Mouse (Mus musculus): ENCODE results near the gene Ermard.
"Not testable (repeated sequence)": the region's sequence is repeated elsewhere in the genome, so short reads cannot be mapped to it uniquely, and the experiment has no call there.

The Ermard gene

DNA sequence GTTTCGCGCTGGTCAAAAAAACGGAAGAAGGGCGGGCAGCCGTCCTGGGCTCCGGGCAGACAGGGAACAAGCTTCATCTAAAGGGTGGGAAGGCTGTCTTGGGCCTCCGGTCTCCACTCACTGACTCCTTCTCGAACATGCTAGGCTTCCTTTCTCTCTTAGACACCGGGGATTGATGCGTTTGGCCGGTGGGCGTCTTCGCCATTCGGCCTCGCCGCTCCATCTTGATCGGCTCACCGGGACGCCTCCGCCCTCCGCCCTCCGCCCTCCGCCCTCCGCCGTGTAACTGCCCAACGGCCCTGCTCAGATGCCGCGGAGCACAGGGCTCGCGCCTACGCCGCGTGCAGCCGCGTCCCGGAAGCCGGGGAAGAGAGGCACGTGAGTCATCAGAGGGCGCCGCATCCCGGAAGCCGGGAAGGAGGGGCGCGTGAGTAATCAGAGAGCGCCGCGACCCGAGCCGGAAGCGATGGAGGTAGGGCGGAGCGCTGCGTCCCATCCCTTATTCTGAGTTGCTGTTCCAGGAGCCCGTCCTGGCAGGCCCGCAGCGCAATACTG is at the start of gene Ermard, which contains the start of the genes Tcte3 and Gm3448:
Gene Ermard (plus strand): TSS at position 34 of the 555 bp plus-strand sequence.
Gene Tcte3 (minus strand): TSS at position 314 of the 555 bp plus-strand sequence.
Gene Gm3448 (minus strand): TSS at position 363 of the 555 bp plus-strand sequence.
- DNase-seq (ENCODE audit: low spot score in 2 of 2) = peak; percentile 29 to 33

DNA sequence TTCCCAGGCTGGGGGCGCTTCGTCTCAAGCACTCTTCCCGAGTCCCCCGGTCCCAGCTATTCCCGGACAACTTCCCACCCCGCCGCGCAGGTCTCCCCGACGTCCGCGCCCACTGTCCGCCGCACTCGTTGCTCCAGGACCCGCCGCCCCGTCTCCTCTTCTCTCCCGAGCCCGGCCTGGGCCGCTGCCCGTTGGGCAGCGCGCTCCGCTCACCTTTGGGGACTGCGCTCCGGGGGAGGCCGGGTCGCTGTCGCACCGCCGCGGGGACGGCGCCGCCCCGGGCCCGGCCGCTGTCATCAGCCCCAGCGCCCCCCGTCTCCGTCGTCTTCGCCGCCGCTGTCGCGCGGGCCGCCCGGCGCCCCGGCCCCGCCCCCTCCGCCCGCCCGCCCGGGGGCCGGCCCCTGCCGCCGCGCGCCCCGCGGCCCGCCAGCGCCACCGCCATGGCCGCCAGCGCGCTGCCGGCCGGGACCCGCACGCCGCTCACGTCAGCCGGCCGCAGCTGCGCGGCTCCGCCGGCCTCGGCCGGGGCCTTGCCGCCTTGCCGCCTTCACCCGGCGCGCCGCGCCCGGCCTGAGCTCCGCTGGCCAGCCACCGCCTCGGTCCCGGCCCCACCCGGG is 48.4 kb upstream of the Ermard start:
- not testable (repeated sequence) for DNase-seq (ENCODE audit: low spot score in 2 of 2)

DNA sequence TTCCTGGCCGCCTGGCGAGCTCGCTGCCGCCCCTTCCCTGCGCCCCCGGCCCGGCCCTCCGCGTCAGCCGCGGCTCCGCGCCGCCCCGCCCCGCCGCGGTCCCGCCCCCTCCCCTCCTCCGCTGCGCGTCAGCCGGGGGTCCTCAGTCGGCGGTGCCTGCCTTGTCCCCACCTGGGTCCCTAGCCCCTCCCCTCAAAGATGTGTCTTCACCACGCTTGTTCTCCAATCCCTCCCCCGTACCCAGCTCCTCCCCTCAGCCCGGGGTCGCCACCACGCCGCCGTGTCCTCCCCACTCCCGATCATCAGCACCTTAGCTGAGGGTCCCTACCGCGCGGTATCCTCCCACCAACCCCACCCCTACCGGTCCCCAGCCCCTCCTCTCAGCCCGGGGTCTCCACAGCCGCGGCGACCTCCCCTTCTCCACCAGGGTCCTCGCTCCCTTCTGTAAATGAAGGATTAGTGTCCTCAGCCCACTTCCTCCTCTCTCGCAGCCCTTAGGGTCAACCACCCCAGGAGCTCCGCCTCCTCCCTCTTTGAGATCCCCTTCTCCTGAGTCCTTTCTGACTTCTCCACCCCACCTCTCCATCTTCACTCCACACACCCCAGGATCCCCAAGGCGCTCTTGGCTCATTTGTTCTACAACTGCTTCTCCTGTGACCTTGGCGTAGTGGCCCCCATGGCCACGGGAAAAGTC is 47.7 kb upstream of the Ermard start:
- not testable (repeated sequence) for DNase-seq (ENCODE audit: low spot score in 2 of 2)

DNA sequence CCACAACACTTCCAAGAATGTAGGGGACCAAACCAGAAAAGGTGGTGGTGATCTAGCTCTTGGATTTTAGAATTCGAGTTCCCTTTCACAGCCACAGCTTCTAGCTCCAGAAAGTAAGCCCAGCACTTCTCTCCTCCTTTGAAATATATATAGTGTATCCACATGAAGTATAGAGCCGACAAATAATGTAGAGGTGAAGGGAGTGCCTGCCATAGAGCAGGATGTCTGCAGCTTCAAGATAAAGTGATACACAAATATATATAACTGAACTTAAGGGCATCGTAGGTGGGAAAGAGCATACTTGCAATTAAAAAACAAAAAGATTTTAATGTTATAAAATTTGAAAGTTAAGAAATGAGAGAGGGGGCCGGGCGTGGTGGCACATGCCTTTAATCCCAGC is 46.9 kb upstream of the Ermard start:
- not testable (repeated sequence) for DNase-seq (ENCODE audit: low spot score in 2 of 2)

DNA sequence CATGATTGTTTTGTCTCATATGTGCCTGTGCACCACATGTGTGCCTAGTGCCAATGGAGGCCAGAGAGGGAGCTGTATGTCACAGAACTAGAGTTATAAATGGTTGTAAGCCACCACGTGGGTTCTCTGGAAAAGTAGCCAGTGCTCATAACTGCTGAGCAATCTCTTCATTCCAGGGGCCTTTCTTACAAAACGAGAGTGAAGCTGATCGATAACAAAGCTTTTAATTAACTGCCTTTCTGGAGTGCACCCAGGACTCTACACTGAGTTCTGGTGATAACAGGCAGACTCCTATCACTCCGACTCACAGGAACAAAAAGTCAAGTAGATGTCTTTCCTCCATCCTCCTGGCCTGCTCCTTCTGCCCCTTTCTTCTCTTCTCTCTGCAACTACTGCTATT is 41.0 kb upstream of the Ermard start:
- DNase-seq (ENCODE audit: low spot score in 2 of 2) = not testable (repeated sequence)

DNA sequence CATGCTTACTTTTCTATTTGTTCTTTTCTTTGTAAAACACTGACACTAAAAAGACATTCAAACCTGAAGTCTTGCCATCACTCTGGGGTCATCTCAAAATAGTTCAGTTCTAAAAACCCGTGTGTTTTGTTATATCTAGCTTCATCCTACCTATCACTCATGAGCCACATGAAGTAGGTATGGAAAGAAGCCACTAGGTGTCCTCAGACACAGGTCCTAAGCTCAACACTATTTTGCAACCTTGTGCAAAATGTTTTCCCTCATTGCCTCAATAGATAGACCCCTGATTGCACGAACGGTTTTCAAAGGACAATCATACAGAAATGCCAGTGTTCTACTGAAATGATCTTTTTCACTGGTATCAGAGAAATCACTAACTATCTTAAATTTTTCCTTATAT is 31.9 kb upstream of the Ermard start:
- DNase-seq (ENCODE audit: low spot score in 2 of 2) = not testable (repeated sequence)

DNA sequence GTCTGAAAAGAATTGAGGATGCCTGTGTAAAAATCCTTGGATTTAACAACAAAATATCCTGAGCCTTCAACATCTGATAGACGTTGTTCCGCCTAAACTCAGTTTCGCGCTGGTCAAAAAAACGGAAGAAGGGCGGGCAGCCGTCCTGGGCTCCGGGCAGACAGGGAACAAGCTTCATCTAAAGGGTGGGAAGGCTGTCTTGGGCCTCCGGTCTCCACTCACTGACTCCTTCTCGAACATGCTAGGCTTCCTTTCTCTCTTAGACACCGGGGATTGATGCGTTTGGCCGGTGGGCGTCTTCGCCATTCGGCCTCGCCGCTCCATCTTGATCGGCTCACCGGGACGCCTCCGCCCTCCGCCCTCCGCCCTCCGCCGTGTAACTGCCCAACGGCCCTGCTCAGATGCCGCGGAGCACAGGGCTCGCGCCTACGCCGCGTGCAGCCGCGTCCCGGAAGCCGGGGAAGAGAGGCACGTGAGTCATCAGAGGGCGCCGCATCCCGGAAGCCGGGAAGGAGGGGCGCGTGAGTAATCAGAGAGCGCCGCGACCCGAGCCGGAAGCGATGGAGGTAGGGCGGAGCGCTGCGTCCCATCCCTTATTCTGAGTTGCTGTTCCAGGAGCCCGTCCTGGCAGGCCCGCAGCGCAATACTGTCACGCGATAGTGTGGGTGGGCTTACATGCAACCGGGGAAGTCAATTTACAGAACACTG is 31.1 kb upstream of the Ermard start, which contains the start of gene Gm3435:
Gene Gm3435 (plus strand): TSS at position 471 of the 708 bp plus-strand sequence.
- DNase-seq (ENCODE audit: low spot score in 2 of 2) = not testable (repeated sequence)

DNA sequence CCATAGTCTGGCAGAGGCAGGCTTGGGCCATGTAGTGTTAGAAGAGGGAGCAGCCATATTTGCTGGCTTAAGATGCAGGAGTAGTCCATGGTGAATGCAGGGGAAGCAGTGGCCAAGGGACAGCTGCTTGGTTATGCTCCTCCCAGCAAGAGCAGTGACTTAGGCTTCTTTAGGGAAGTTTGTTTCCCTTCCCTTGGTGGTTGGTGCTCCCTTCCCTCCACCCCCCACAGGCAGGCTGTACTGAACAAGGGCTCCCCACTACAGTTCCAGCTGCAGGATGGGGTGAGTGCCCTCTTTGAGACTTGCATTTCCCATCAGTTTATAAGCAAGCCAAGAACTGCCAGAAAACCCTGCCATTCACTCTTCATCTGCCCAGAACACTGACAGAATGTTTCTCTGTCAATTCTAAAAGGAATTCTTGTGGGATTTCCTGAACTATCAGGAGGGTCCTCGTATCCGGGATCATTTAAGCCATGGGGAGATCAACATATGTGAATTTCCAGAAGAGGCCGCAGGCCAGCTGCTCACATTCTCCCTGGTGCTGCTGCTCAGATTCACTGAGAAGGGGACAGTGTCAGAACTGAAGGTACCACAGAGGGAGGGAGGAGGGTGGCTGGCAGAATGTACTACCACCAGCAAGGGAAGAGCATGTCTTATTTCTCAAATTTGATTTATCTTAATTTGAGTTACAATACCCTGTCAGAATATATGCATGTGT is 19.3 kb upstream of the Ermard start:
- DNase-seq (ENCODE audit: low spot score in 2 of 2) = peak; percentile 43 to 59

DNA sequence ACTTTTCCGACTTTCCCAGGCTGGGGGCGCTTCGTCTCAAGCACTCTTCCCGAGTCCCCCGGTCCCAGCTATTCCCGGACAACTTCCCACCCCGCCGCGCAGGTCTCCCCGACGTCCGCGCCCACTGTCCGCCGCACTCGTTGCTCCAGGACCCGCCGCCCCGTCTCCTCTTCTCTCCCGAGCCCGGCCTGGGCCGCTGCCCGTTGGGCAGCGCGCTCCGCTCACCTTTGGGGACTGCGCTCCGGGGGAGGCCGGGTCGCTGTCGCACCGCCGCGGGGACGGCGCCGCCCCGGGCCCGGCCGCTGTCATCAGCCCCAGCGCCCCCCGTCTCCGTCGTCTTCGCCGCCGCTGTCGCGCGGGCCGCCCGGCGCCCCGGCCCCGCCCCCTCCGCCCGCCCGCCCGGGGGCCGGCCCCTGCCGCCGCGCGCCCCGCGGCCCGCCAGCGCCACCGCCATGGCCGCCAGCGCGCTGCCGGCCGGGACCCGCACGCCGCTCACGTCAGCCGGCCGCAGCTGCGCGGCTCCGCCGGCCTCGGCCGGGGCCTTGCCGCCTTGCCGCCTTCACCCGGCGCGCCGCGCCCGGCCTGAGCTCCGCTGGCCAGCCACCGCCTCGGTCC is 17.0 kb upstream of the Ermard start:
- DNase-seq (ENCODE audit: low spot score in 2 of 2) = not testable (repeated sequence)

DNA sequence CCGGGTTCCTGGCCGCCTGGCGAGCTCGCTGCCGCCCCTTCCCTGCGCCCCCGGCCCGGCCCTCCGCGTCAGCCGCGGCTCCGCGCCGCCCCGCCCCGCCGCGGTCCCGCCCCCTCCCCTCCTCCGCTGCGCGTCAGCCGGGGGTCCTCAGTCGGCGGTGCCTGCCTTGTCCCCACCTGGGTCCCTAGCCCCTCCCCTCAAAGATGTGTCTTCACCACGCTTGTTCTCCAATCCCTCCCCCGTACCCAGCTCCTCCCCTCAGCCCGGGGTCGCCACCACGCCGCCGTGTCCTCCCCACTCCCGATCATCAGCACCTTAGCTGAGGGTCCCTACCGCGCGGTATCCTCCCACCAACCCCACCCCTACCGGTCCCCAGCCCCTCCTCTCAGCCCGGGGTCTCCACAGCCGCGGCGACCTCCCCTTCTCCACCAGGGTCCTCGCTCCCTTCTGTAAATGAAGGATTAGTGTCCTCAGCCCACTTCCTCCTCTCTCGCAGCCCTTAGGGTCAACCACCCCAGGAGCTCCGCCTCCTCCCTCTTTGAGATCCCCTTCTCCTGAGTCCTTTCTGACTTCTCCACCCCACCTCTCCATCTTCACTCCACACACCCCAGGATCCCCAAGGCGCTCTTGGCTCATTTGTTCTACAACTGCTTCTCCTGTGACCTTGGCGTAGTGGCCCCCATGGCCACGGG is 16.4 kb upstream of the Ermard start:
- DNase-seq (ENCODE audit: low spot score in 2 of 2) = not testable (repeated sequence)

DNA sequence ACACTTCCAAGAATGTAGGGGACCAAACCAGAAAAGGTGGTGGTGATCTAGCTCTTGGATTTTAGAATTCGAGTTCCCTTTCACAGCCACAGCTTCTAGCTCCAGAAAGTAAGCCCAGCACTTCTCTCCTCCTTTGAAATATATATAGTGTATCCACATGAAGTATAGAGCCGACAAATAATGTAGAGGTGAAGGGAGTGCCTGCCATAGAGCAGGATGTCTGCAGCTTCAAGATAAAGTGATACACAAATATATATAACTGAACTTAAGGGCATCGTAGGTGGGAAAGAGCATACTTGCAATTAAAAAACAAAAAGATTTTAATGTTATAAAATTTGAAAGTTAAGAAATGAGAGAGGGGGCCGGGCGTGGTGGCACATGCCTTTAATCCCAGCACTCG is 15.5 kb upstream of the Ermard start:
- not testable (repeated sequence) for DNase-seq (ENCODE audit: low spot score in 2 of 2)

DNA sequence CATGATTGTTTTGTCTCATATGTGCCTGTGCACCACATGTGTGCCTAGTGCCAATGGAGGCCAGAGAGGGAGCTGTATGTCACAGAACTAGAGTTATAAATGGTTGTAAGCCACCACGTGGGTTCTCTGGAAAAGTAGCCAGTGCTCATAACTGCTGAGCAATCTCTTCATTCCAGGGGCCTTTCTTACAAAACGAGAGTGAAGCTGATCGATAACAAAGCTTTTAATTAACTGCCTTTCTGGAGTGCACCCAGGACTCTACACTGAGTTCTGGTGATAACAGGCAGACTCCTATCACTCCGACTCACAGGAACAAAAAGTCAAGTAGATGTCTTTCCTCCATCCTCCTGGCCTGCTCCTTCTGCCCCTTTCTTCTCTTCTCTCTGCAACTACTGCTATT is 9.6 kb upstream of the Ermard start:
- not testable (repeated sequence) for DNase-seq (ENCODE audit: low spot score in 2 of 2)

DNA sequence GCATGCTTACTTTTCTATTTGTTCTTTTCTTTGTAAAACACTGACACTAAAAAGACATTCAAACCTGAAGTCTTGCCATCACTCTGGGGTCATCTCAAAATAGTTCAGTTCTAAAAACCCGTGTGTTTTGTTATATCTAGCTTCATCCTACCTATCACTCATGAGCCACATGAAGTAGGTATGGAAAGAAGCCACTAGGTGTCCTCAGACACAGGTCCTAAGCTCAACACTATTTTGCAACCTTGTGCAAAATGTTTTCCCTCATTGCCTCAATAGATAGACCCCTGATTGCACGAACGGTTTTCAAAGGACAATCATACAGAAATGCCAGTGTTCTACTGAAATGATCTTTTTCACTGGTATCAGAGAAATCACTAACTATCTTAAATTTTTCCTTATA is 553 bp upstream of the Ermard start:
- DNase-seq (ENCODE audit: low spot score in 2 of 2) = not testable (repeated sequence)

DNA sequence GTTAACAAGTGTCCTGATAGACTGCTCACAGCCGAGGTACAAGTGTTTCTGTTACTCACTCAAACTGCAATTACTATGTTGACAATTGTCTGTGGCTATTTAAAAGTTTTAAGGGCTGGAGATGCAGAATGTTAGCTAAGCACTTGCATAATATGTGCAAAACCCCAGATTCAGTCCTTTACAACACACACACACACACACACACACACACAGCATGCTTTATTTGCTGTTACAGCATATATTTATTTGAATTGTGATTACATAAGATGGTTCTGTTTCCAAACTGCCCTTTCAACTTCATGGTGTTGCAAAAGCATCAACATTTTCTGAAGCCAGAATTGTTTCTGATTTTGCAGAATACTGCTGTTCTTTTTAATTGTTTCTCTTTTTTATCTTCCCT is 9.3 kb downstream of the Ermard start:
- DNase-seq (ENCODE audit: low spot score in 2 of 2) = not testable (repeated sequence)

DNA sequence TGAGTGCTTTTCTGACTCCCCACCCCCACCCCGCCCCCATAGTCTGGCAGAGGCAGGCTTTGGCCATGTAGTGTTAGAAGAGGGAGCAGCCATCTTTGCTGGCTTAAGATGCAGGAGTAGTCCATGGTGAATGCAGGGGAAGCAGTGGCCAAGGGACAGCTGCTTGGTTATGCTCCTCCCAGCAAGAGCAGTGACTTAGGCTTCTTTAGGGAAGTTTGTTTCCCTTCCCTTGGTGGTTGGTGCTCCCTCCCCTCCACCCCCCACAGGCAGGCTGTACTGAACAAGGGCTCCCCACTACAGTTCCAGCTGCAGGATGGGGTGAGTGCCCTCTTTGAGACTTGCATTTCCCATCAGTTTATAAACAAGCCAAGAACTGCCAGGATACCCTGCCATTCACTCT is 11.8 kb downstream of the Ermard start:
- DNase-seq (ENCODE audit: low spot score in 2 of 2) = not testable (repeated sequence)

DNA sequence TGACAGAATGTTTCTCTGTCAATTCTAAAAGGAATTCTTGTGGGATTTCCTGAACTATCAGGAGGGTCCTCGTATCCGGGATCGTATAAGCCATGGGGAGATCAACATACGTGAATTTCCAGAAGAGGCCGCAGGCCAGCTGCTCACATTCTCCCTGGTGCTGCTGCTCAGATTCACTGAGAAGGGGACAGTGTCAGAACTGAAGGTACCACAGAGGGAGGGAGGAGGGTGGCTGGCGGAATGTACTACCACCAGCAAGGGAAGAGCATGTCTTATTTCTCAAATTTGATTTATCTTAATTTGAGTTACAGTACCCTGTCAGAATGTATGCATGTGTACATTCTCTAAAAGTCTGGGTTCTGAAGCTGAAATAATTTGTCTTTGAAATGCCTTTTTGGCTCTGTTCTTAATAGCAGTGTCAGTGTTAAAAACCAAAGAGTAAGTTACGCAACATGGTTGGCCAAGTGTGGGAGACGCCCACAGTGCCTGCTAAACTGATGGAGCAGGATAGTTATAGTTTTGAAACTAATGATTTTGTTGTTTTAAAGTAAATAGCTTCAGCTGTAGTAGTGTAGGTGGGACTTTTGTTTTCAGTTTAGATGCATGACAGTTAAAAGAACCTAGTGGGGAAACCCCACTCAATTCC is 12.3 kb downstream of the Ermard start:
- DNase-seq (ENCODE audit: low spot score in 2 of 2) = not testable (repeated sequence)

DNA sequence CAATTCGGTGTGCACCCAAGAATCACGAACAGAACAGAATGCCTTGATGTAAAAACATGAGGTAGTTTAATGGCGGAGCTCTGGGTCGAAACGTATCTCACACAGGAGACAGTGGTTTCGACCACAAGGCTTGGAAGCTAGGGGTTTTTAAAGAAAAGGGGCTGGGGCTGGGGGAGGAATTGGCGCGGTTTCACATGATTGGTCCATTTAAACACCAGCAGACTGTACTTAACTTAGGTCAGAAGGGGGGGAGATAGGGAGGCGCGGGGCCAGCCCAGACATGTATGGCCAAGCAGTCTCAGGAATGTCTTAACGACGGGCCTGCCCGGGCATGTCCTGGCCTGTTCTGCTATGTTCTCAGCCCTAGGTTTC is 12.8 kb downstream of the Ermard start:
- not testable (repeated sequence) for DNase-seq (ENCODE audit: low spot score in 2 of 2)

DNA sequence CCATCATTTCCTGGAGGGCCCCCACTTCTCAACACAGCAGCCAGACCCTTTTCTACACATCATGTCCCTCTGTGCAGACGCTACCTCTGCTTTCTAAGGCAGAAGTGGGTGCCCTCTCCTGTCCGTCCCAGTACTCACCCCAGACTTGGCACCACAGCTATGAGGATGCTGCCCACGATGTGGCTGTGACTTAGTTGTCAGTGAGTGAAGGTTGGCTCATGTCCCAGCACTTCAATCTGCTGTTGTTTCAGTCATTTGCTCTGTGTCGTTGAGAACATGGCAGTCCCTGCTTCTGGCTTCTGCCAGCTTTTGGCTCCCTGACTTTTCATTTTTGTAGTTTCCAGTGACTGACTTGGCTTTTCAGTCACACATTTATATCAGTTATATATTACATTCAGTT is 14.9 kb downstream of the Ermard start:
- no peak for DNase-seq (ENCODE audit: low spot score in 2 of 2)

DNA sequence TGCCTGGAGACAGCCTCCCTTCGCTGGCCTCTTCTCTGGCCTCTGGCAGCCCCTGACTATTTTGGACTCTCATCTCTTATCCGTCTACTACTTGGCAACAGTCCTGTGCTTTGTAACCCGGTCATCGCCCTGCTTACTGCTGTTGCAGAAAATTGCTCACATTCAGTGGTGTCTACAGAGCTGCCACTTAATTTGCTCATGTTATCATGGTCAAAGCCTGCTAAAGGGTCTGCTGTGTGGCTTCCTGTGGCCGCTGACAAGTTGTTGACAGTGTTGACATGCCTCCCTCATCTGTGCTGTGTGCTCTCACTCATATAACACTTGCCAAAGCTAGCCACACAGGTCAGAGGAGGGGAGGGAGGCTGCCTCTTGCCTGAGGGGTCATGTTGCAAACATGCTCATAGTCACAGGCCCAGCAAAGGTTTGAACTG is 17.2 kb downstream of the Ermard start:
- DNase-seq (ENCODE audit: low spot score in 2 of 2) = peak in 1 of 2 experiments; percentile 39

DNA sequence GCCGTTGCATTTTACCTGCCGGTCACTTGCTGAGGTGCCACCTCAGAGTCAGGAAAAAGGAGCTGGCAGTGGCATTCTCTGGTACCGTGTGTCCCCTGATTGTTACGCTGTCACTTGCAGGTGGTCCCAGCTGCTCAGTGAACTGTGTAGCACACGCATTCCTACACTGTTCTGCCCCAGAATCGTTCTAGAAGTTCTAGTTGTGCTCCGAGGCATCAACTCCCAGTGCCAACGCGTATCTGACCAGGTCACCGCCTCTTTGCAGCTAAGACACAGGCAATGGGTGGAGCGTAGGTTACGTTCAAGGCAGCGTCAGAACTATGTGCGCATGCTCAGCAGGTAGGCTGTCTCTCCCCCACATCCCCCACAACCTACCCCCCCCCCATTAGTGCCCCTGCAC is 18.6 kb downstream of the Ermard start:
- no peak for DNase-seq (ENCODE audit: low spot score in 2 of 2)
